Mouse (Mus musculus) testis, adult 2 months (tissue): ENCODE results near the gene Cfap300.
A peak's percentile ranks its signal among the peaks of the same experiment; 100 is the strongest.

Experiments used
- CTCF ChIP-seq: fragments of 200-500 bp; IDR thresholded peaks from 2 replicates; pipeline ENCODE4 v1.5.1; 2012; ENCODE audit warnings: low read depth, mild to moderate bottlenecking, inconsistent platforms, low read length, moderate library complexity; ENCODE audit not compliant: control insufficient read depth, insufficient read depth, insufficient replicate concordance
- POLR2A ChIP-seq: fragments of 200-500 bp; IDR thresholded peaks from 2 replicates; pipeline ENCODE4 v1.6.1; 2012; ENCODE audit warnings: low read depth, mild to moderate bottlenecking, inconsistent platforms, low read length, moderate library complexity; ENCODE audit not compliant: control insufficient read depth

GRCm38 (mm10) chr9:8004370-8004991, 38.1 kb downstream of the Cfap300 start, which contains the start of gene Yap1:
- no peak for TF ChIP-seq CTCF
- TF ChIP-seq POLR2A: peak; percentile 48
